Mouse (Mus musculus) G1E (cell line): Measurements from ENCODE around the gene Rac1.

ENCODE experiments used
- CTCF ChIP-seq: IDR thresholded peaks from 2 replicates; pipeline ENCODE4 v1.5.1; 2012; ENCODE audit warnings: low read depth, low read length, inconsistent platforms, mixed read lengths
- POLR2AphosphoS5 ChIP-seq: IDR thresholded peaks from 2 replicates; pipeline ENCODE4 v1.6.1; 2012; ENCODE audit warnings: low read depth, low read length, inconsistent platforms; ENCODE audit not compliant: insufficient replicate concordance

DNA sequence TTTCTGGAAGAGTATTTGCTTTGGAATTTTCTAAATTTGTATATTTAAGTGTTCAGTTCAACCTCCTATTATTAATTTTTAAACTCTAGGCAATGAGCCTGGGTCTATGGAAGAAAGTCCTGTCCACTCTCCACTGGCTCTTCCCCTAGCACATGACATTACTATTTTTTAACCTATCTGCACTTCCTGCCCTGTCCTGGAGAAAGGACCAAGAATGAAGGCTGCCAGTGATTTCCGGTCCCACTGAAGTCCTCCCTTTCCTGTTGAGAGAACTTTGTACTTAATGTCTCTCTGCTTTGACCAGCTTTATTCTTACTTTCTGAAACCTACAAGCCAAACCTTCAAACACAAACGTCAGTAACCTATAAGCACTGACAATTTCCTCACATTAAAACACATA lies 7.4 kb downstream of the Rac1 start:
- TF ChIP-seq CTCF (no peak), POLR2AphosphoS5 (no peak)
